Mouse (Mus musculus) liver, embryonic 12.5 days (tissue): Measurements from ENCODE around the gene Ifna6. TPM values are rescaled to one million over a fixed set of nuclear protein-coding genes. Genes with fewer than 3 reads are reported as not detected.
"Not testable (repeated sequence)": the region's sequence is repeated elsewhere in the genome, so short reads cannot be mapped to it uniquely, and the experiment has no call there.

Experiments
- ATAC-seq: fragments of 200-750 bp; cut with Nextera tagmentation; 2 replicates; pipeline ENCODE4 v1.8.0; 2017; ENCODE audit warnings: moderate number of reproducible peaks, mild to moderate bottlenecking, moderate library complexity
- H3K27ac ChIP-seq: fragments of 300-500 bp; sonication (generic); 2 replicates; pipeline ENCODE4 v1.5.1; 2016; ENCODE audit warnings: mild to moderate bottlenecking
- H3K27me3 ChIP-seq: fragments of 300-500 bp; sonication (generic); replicated peaks from 2 replicates; pipeline ENCODE4 v1.6.1; 2016; ENCODE audit warnings: mild to moderate bottlenecking, moderate library complexity
- H3K36me3 ChIP-seq: fragments of 300-500 bp; sonication (generic); 2 replicates; pipeline ENCODE4 v1.6.1; 2016; ENCODE audit warnings: mild to moderate bottlenecking, moderate library complexity
- H3K4me1 ChIP-seq: fragments of 300-500 bp; sonication (generic); 2 replicates; pipeline ENCODE4 v1.6.1; 2016
- H3K4me2 ChIP-seq: fragments of 300-500 bp; sonication (generic); 2 replicates; pipeline ENCODE4 v1.6.1; 2016; ENCODE audit warnings: mild to moderate bottlenecking, moderate library complexity
- H3K4me3 ChIP-seq: fragments of 300-500 bp; sonication (generic); 2 replicates; pipeline ENCODE4 v1.5.1; 2016; ENCODE audit warnings: mild to moderate bottlenecking, moderate library complexity
- H3K9ac ChIP-seq: fragments of 300-500 bp; sonication (generic); 2 replicates; pipeline ENCODE4 v1.6.1; 2016; ENCODE audit warnings: mild to moderate bottlenecking, moderate library complexity
- H3K9me3 ChIP-seq: fragments of 300-500 bp; sonication (generic); replicated peaks from 2 replicates; pipeline ENCODE4 v1.6.1; 2016; ENCODE audit warnings: mild to moderate bottlenecking, moderate library complexity
- WGBS: fragments of 180-500 bp; shearing (Covaris S2); methylation state at CpG from one replicate; pipeline ENCODE4 v1.1.7; 2016; ENCODE audit not compliant: insufficient replicate concordance; 5-methylcytosine and 5-hydroxymethylcytosine counted together
- polyA plus RNA-seq: library from polyadenylated mRNA; unstranded; fragments of >200 nt; fragmentation: Nextera tagmentation; extraction: Ambion mirVana; gene quantifications from 2 replicates; pipeline ENCODE4 v1.2.1, GENCODE M21; 2016

Ifna6 gene
- polyA plus RNA-seq, 1 experiment from 2014 or later = not detected

- ATAC-seq, H3K4me3 ChIP-seq, H3K27ac ChIP-seq, H3K9me3 ChIP-seq, H3K4me1 ChIP-seq, H3K36me3 ChIP-seq, H3K9ac ChIP-seq: not testable (repeated sequence)
- Histone ChIP-seq H3K27me3 (peaks cover 12% of the 10 kb centered on the region), H3K4me2 (peak within 1 kb of the TSS; percentile 50)
- no CpG with 5 or more reads among the region's 8 CpGs for WGBS
Observed at GRCm38 (mm10) chr4:88805231-88805630, 22.0 kb upstream of the Ifna6 start, which contains the start of gene Gm13288. Gene Gm13288 (plus strand): TSS chr4:88805531.

- WGBS = 4% methylated on average over 5 of the region's 34 CpGs
- H3K27ac ChIP-seq, H3K36me3 ChIP-seq, H3K9ac ChIP-seq, ATAC-seq, H3K9me3 ChIP-seq, H3K4me3 ChIP-seq, H3K4me1 ChIP-seq: not testable (repeated sequence)
- peak overlapping the region; percentile 50 for H3K4me2 ChIP-seq
- peaks cover 12% of the 10 kb centered on the region for H3K27me3 ChIP-seq
Observed at GRCm38 (mm10) chr4:88805761-88806160, 21.5 kb upstream of the Ifna6 start.

- Histone ChIP-seq H3K4me2 (no peak within 1 kb of the TSS), H3K9me3 (no peaks in the 10 kb centered on the region), H3K27ac (no peak within 1 kb of the TSS), H3K36me3 (no peaks in the 10 kb centered on the region), H3K9ac (no peak within 1 kb of the TSS), H3K4me3 (no peak within 1 kb of the TSS), H3K4me1 (no peaks in the 10 kb centered on the region), H3K27me3 (peaks cover 4% of the 10 kb centered on the region; the same call in 1 of the 2 replicates)
- ATAC-seq = no peak
- WGBS = 37% methylated on average over 3 of the region's 3 CpGs
Observed at GRCm38 (mm10) chr4:88815928-88816327, 11.3 kb upstream of the Ifna6 start, which contains the start of gene Ifna7. Gene Ifna7 (plus strand): TSS chr4:88816228.

GRCm38 (mm10) chr4:88819659-88820058, 7.6 kb upstream of the Ifna6 start, which contains the start of gene Ifna11:
Gene Ifna11 (plus strand): TSS chr4:88819959.
- H3K4me1 ChIP-seq = no peaks in the 10 kb centered on the region
- no peak within 1 kb of the TSS for H3K9ac ChIP-seq
- H3K4me3 ChIP-seq = no peak within 1 kb of the TSS
- ATAC-seq = no peak
- no peak within 1 kb of the TSS for H3K27ac ChIP-seq
- no peak within 1 kb of the TSS for H3K4me2 ChIP-seq
- 45% methylated on average over 1 of the region's 1 CpGs for WGBS
- no peaks in the 10 kb centered on the region for H3K9me3 ChIP-seq
- no peaks in the 10 kb centered on the region for H3K36me3 ChIP-seq
- peaks cover 4% of the 10 kb centered on the region; the same call in 1 of the 2 replicates for H3K27me3 ChIP-seq

- Histone ChIP-seq H3K9ac (no peak overlapping the region), H3K4me3 (no peak overlapping the region), H3K4me1 (no peaks in the 10 kb centered on the region), H3K27ac (no peak overlapping the region), H3K4me2 (no peak overlapping the region), H3K36me3 (no peaks in the 10 kb centered on the region), H3K27me3 (0 out of 2 replicates have a peak, but pooled peaks cover 4% of the 10 kb centered on the region), H3K9me3 (no peaks in the 10 kb centered on the region)
- no peak for ATAC-seq
- WGBS = 20% methylated on average over 4 of the region's 4 CpGs
Observed at GRCm38 (mm10) chr4:88822995-88823394, 4.2 kb upstream of the Ifna6 start.

GRCm38 (mm10) chr4:88830523-88830922, 3.3 kb downstream of the Ifna6 start:
- H3K36me3 ChIP-seq = no peaks in the 10 kb centered on the region
- ATAC-seq = no peak
- no peak overlapping the region for H3K9ac ChIP-seq
- 18% methylated on average over 4 of the region's 4 CpGs for whole genome bisulfite sequencing
- no peaks in the 10 kb centered on the region for H3K4me1 ChIP-seq
- H3K9me3 ChIP-seq = no peaks in the 10 kb centered on the region
- no peak overlapping the region for H3K4me3 ChIP-seq
- no peak overlapping the region for H3K4me2 ChIP-seq
- H3K27me3 ChIP-seq = no peaks in the 10 kb centered on the region
- H3K27ac ChIP-seq = no peak overlapping the region

GRCm38 (mm10) chr4:88835225-88835624, 8.0 kb downstream of the Ifna6 start, which contains the start of gene Ifna5:
Gene Ifna5 (plus strand): TSS chr4:88835525.
- H3K27me3 ChIP-seq, H3K4me1 ChIP-seq, ATAC-seq, H3K27ac ChIP-seq, H3K9me3 ChIP-seq, H3K4me3 ChIP-seq, H3K36me3 ChIP-seq, H3K9ac ChIP-seq, H3K4me2 ChIP-seq: not testable (repeated sequence)
- WGBS = 53% methylated on average over 1 of the region's 1 CpGs

GRCm38 (mm10) chr4:88838828-88839227, 11.6 kb downstream of the Ifna6 start:
- WGBS = 28% methylated on average over 3 of the region's 3 CpGs
- Histone ChIP-seq H3K9me3 (no peaks in the 10 kb centered on the region), H3K27me3 (0 out of 2 replicates have a peak, but pooled peaks cover 8% of the 10 kb centered on the region), H3K27ac (no peak overlapping the region), H3K4me1 (no peaks in the 10 kb centered on the region), H3K9ac (no peak overlapping the region), H3K4me3 (no peak overlapping the region), H3K4me2 (no peak overlapping the region), H3K36me3 (no peaks in the 10 kb centered on the region)
- ATAC-seq = no peak

- H3K27ac ChIP-seq = no peak overlapping the region
- H3K4me1 ChIP-seq = no peaks in the 10 kb centered on the region
- H3K9ac ChIP-seq = no peak overlapping the region
- 0 out of 2 replicates have a peak, but pooled peaks cover 8% of the 10 kb centered on the region for H3K27me3 ChIP-seq
- H3K4me2 ChIP-seq = no peak overlapping the region
- no peak for ATAC-seq
- H3K4me3 ChIP-seq = no peak overlapping the region
- H3K9me3 ChIP-seq = no peaks in the 10 kb centered on the region
- H3K36me3 ChIP-seq = no peaks in the 10 kb centered on the region
- 46% methylated on average over 3 of the region's 3 CpGs for WGBS
Observed at GRCm38 (mm10) chr4:88840058-88840457, 12.8 kb downstream of the Ifna6 start.

- H3K4me2 ChIP-seq = no peak within 1 kb of the TSS
- WGBS = 35% methylated on average over 2 of the region's 2 CpGs
- ATAC-seq = no peak
Observed at GRCm38 (mm10) chr4:88841438-88841911, 14.3 kb downstream of the Ifna6 start, which contains the start of gene Ifna4. Gene Ifna4 (plus strand): TSS chr4:88841861.

GRCm38 (mm10) chr4:88845334-88845733, 18.1 kb downstream of the Ifna6 start:
- Histone ChIP-seq H3K36me3 (no peaks in the 10 kb centered on the region), H3K4me1 (no peaks in the 10 kb centered on the region), H3K4me3 (no peak overlapping the region), H3K27me3 (0 out of 2 replicates have a peak, but pooled peaks cover 8% of the 10 kb centered on the region), H3K4me2 (no peak overlapping the region), H3K9me3 (no peaks in the 10 kb centered on the region), H3K9ac (no peak overlapping the region), H3K27ac (no peak overlapping the region)
- WGBS = 21% methylated on average over 2 of the region's 2 CpGs
- no peak for ATAC-seq

More at GRCm38 (mm10) chr4:88841438-88841911, 14.3 kb downstream of the Ifna6 start, which contains the start of gene Ifna4:
- Histone ChIP-seq H3K9ac (no peak within 1 kb of the TSS), H3K27ac (no peak within 1 kb of the TSS), H3K27me3 (0 out of 2 replicates have a peak, but pooled peaks cover 8% of the 10 kb centered on the region), H3K4me1 (no peaks in the 10 kb centered on the region), H3K9me3 (no peaks in the 10 kb centered on the region), H3K36me3 (no peaks in the 10 kb centered on the region), H3K4me3 (no peak within 1 kb of the TSS)

- peaks cover 4% of the 10 kb centered on the region; the same call in 1 of the 2 replicates for H3K27me3 ChIP-seq
- no peak within 1 kb of the TSS for H3K27ac ChIP-seq
- H3K4me1 ChIP-seq = no peaks in the 10 kb centered on the region
- H3K4me2 ChIP-seq = no peak within 1 kb of the TSS
- 25% methylated on average over 1 of the region's 1 CpGs for WGBS
- no peak within 1 kb of the TSS for H3K4me3 ChIP-seq
- H3K9ac ChIP-seq = no peak within 1 kb of the TSS
- H3K36me3 ChIP-seq = no peaks in the 10 kb centered on the region
- no peak for ATAC-seq
- H3K9me3 ChIP-seq = no peaks in the 10 kb centered on the region
Observed at GRCm38 (mm10) chr4:88849698-88850097, 22.5 kb downstream of the Ifna6 start, which contains the start of gene Ifna1. Gene Ifna1 (plus strand): TSS chr4:88850087.
